Mouse (Mus musculus): Measurements from ENCODE around the gene 0610012G03Rik.
"Not testable (repeated sequence)": the region's sequence is repeated elsewhere in the genome, so short reads cannot be mapped to it uniquely, and the experiment has no call there.

Gene 0610012G03Rik

GRCm38 (mm10) chr16:31948345-31948774 lies at the start of gene 0610012G03Rik, which contains the start of gene Ncbp2:
0610012G03Rik (minus strand) TSS chr16:31948494.
Ncbp2 (plus strand) TSS chr16:31948513.
- peak; percentile 97 to 98 for DNase-seq

GRCm38 (mm10) chr16:31996371-31996770 lies 48.1 kb upstream of the 0610012G03Rik start:
- DNase-seq = no peak

- DNase-seq = no peak
Observed at GRCm38 (mm10) chr16:31993946-31994345, 45.7 kb upstream of the 0610012G03Rik start.

- no peak for DNase-seq
Observed at GRCm38 (mm10) chr16:31993195-31993594, 44.9 kb upstream of the 0610012G03Rik start.

- DNase-seq = no peak
Observed at GRCm38 (mm10) chr16:31992039-31992438, 43.7 kb upstream of the 0610012G03Rik start.

GRCm38 (mm10) chr16:31980946-31981345 lies 32.7 kb upstream of the 0610012G03Rik start:
- no peak for DNase-seq

- no peak for DNase-seq
Observed at GRCm38 (mm10) chr16:31979501-31979900, 31.2 kb upstream of the 0610012G03Rik start.

- no peak for DNase-seq
Observed at GRCm38 (mm10) chr16:31975258-31975657, 27.0 kb upstream of the 0610012G03Rik start.

GRCm38 (mm10) chr16:31963224-31963623 lies 14.9 kb upstream of the 0610012G03Rik start:
- no peak for DNase-seq

GRCm38 (mm10) chr16:31947901-31948316 lies 385 bp downstream of the 0610012G03Rik start:
- no peak for DNase-seq

GRCm38 (mm10) chr16:31947333-31947732 lies 961 bp downstream of the 0610012G03Rik start:
- no peak for DNase-seq

- not testable (repeated sequence) for DNase-seq
Observed at GRCm38 (mm10) chr16:31945986-31946385, 2.3 kb downstream of the 0610012G03Rik start.

- DNase-seq = no peak
Observed at GRCm38 (mm10) chr16:31945372-31945771, 2.9 kb downstream of the 0610012G03Rik start.

- DNase-seq = no peak
Observed at GRCm38 (mm10) chr16:31944698-31945255, 3.5 kb downstream of the 0610012G03Rik start.

GRCm38 (mm10) chr16:31943980-31944379 lies 4.3 kb downstream of the 0610012G03Rik start:
- DNase-seq = peak; percentile 74 to 84

- no peak for DNase-seq
Observed at GRCm38 (mm10) chr16:31940586-31940985, 7.7 kb downstream of the 0610012G03Rik start.

GRCm38 (mm10) chr16:31938856-31939255 lies 9.4 kb downstream of the 0610012G03Rik start:
- DNase-seq = no peak

GRCm38 (mm10) chr16:31936568-31936967 lies 11.7 kb downstream of the 0610012G03Rik start:
- DNase-seq = no peak

GRCm38 (mm10) chr16:31935091-31935979 lies 13.0 kb downstream of the 0610012G03Rik start:
- DNase-seq = peak in 1 of 2 experiments; percentile 25

- DNase-seq = no peak
Observed at GRCm38 (mm10) chr16:31934550-31935010, 13.7 kb downstream of the 0610012G03Rik start.

- peak; percentile 31 to 52 for DNase-seq
Observed at GRCm38 (mm10) chr16:31933751-31934549, 14.3 kb downstream of the 0610012G03Rik start, which contains the start of gene Pigz. Pigz (plus strand) TSS chr16:31933851.

- peak; percentile 89 to 94 for DNase-seq
Observed at GRCm38 (mm10) chr16:31932840-31933697, 15.2 kb downstream of the 0610012G03Rik start.
